Mouse (Mus musculus) mature B cell (primary cell): ENCODE data around the gene Slc25a48.

Experiments used
- in situ Hi-C: fragments of 300-500 bp; cut with MboI; formaldehyde crosslinking; loops from 2 replicates; pipeline ENCODE4 v1.14.3; 2019

The Slc25a48 gene

GRCm38 (mm10) chr13:56509796-56510195 is 71.6 kb downstream of the Slc25a48 start:
- in situ Hi-C loops = no loop called here

DNA sequence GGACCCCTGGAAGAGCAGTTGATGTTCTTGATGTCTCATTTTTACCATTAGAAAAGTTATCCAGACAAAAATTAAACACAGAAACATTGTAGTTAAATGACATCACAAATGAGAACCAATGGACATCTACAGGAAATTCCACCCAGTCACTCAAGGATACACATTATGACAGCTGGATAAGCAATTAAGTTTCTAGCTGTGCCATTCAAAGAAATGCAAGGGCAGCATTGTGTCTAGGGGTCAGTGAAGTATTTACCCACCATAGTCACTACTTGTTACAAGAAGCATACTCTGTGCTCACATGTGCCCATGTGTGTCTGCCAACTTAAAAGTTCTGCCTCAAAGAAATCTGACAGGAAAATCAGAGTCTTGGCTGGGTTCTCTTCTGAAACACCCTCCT is 75.4 kb downstream of the Slc25a48 start:
- in situ Hi-C loops = no loop called here

GRCm38 (mm10) chr13:56516311-56516710 is 78.2 kb downstream of the Slc25a48 start:
- in situ Hi-C loops = no loop called here

- in situ Hi-C loops = no loop called here
Measured at GRCm38 (mm10) chr13:56516816-56517215, 78.7 kb downstream of the Slc25a48 start.

- in situ Hi-C loops = no loop called here
Measured at GRCm38 (mm10) chr13:56522081-56522820, 84.1 kb downstream of the Slc25a48 start, which contains the start of gene Fbxl21. TSS of gene Fbxl21 (plus strand) at chr13:56522472.

DNA sequence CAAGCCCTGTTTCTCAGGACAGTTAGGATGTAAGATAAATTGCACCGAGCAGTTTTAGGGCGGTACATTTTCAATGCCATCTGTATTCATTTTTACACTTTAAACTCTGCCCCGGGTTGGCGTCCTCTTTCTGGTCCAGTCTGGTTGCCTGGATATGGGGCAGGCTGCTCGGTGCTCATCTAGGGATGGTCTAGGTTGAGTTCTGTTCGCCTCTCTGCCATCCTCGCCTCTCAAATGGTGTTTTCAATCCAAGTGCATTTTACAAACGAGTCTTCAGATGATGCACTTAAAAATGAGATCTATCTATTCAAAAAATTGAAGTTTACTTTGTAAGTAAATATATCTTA is 84.6 kb downstream of the Slc25a48 start:
- in situ Hi-C loops = no loop called here
